Mouse (Mus musculus) small intestine, adult 2 months (tissue): ENCODE measurements around the gene Tanc2. TPM values are rescaled to one million over a fixed set of nuclear protein-coding genes. Genes with fewer than 3 reads are reported as not detected.
A peak's percentile ranks its signal among the peaks of the same experiment; 100 is the strongest.

ENCODE experiments used
- H3K27ac ChIP-seq: fragments of 200-500 bp; 2 replicates; pipeline ENCODE4 v1.5.1; 2012; ENCODE audit warnings: low read depth, low read length, control low read depth, inconsistent platforms; ENCODE audit not compliant: insufficient read depth
- H3K27me3 ChIP-seq: fragments of 200-500 bp; 2 replicates; pipeline ENCODE4 v1.6.1; 2012; ENCODE audit warnings: mild to moderate bottlenecking, moderate library complexity, low read length, inconsistent platforms; ENCODE audit not compliant: control insufficient read depth, insufficient read depth
- H3K36me3 ChIP-seq: fragments of 200-500 bp; 2 replicates; pipeline ENCODE4 v1.6.1; 2012; ENCODE audit warnings: mild to moderate bottlenecking, low read length, control low read depth, inconsistent platforms; ENCODE audit not compliant: control insufficient read depth, insufficient read depth
- H3K4me1 ChIP-seq: fragments of 200-500 bp; 2 replicates; pipeline ENCODE4 v1.6.1; 2012; ENCODE audit warnings: low read length, inconsistent platforms, mixed read lengths; ENCODE audit not compliant: control insufficient read depth, insufficient read depth, insufficient read length
- H3K4me3 ChIP-seq: fragments of 200-500 bp; 2 replicates; pipeline ENCODE4 v1.5.1; 2012; ENCODE audit warnings: low read depth, mild to moderate bottlenecking, control low read depth, inconsistent platforms, low read length, moderate library complexity
- CTCF ChIP-seq: fragments of 200-500 bp; IDR thresholded peaks from 2 replicates; pipeline ENCODE4 v1.5.1; 2012; ENCODE audit warnings: low read depth, mild to moderate bottlenecking, control low read depth, inconsistent platforms, low read length, moderate library complexity, mixed read lengths; ENCODE audit not compliant: insufficient replicate concordance, insufficient read length; ENCODE audit errors: extremely low read depth
- POLR2A ChIP-seq: fragments of 200-500 bp; IDR thresholded peaks from 2 replicates; pipeline ENCODE4 v1.6.1; 2012; ENCODE audit warnings: low read depth, mild to moderate bottlenecking, control low read depth, inconsistent platforms, low read length, moderate library complexity
- WGBS: fragments of 180-500 bp; shearing (Covaris S2); methylation state at CpG from one replicate; pipeline ENCODE4 v1.1.7; 2018; 5-methylcytosine and 5-hydroxymethylcytosine counted together
- polyA plus RNA-seq: library from polyadenylated mRNA; depleted of rRNA; stranded (reverse); fragments of >200 nt; gene quantifications from 2 replicates; pipeline ENCODE4 v1.2.3, GENCODE M21; 2012

Gene Tanc2
- polyA plus RNA-seq, 1 experiment: 2.1 TPM

GRCm38 (mm10) chr11:105944126-105944621 lies 354.4 kb downstream of the Tanc2 start:
- Histone ChIP-seq H3K36me3 (no peaks in the 10 kb centered on the region), H3K4me3 (peak overlapping the region; percentile 82), H3K4me1 (peaks cover 28% of the 10 kb centered on the region), H3K27me3 (no peaks in the 10 kb centered on the region), H3K27ac (peak overlapping the region; percentile 98)
- TF ChIP-seq POLR2A: 0 out of 2 replicates have a peak, but pooled peaks have one; percentile 37
- TF ChIP-seq CTCF: peak; percentile 68
- under 1% methylated on average over 52 of the region's 59 CpGs for WGBS

- H3K27ac ChIP-seq: peak overlapping the region; percentile 98
- no peaks in the 10 kb centered on the region for H3K36me3 ChIP-seq
- H3K4me3 ChIP-seq: peak overlapping the region; percentile 61
- TF ChIP-seq CTCF (no peak), POLR2A (peak; percentile 16; the same call in 1 of the 2 replicates)
- H3K27me3 ChIP-seq: no peaks in the 10 kb centered on the region
- 32% methylated on average over 16 of the region's 16 CpGs for WGBS
- H3K4me1 ChIP-seq: peaks cover 35% of the 10 kb centered on the region
Measured at GRCm38 (mm10) chr11:105944770-105945672, 355.2 kb downstream of the Tanc2 start.

GRCm38 (mm10) chr11:105946694-105947154 lies 356.9 kb downstream of the Tanc2 start:
- Histone ChIP-seq H3K4me1 (peaks cover 46% of the 10 kb centered on the region), H3K27ac (peak overlapping the region; percentile 98), H3K27me3 (no peaks in the 10 kb centered on the region), H3K4me3 (peak overlapping the region; percentile 31), H3K36me3 (no peaks in the 10 kb centered on the region)
- TF ChIP-seq CTCF (no peak), POLR2A (no peak)
- WGBS: 26% methylated on average over 11 of the region's 11 CpGs

- Histone ChIP-seq H3K27ac (peak overlapping the region; percentile 92), H3K4me3 (no peak overlapping the region), H3K36me3 (no peaks in the 10 kb centered on the region), H3K27me3 (no peaks in the 10 kb centered on the region), H3K4me1 (peaks cover 53% of the 10 kb centered on the region)
- TF ChIP-seq CTCF: no peak
- TF ChIP-seq POLR2A: no peak
- 52% methylated on average over 2 of the region's 2 CpGs for WGBS
Measured at GRCm38 (mm10) chr11:105948255-105948654, 358.5 kb downstream of the Tanc2 start.

GRCm38 (mm10) chr11:105950519-105950918 lies 360.7 kb downstream of the Tanc2 start:
- peak overlapping the region; percentile 89 for H3K27ac ChIP-seq
- WGBS: 29% methylated on average over 4 of the region's 4 CpGs

GRCm38 (mm10) chr11:105951601-105952044 lies 361.8 kb downstream of the Tanc2 start:
- no peaks in the 10 kb centered on the region for H3K36me3 ChIP-seq
- TF ChIP-seq POLR2A (no peak), CTCF (no peak)
- WGBS: 69% methylated on average over 3 of the region's 3 CpGs
- H3K4me3 ChIP-seq: no peak overlapping the region
- peaks cover 46% of the 10 kb centered on the region for H3K4me1 ChIP-seq
- H3K27ac ChIP-seq: peak overlapping the region; percentile 89; the same call in 1 of the 2 replicates
- H3K27me3 ChIP-seq: no peaks in the 10 kb centered on the region

More at GRCm38 (mm10) chr11:105950519-105950918, 360.7 kb downstream of the Tanc2 start:
- Histone ChIP-seq H3K4me3 (no peak overlapping the region), H3K4me1 (peaks cover 54% of the 10 kb centered on the region), H3K27me3 (no peaks in the 10 kb centered on the region), H3K36me3 (no peaks in the 10 kb centered on the region)
- TF ChIP-seq CTCF: no peak
- TF ChIP-seq POLR2A: no peak

GRCm38 (mm10) chr11:105952111-105952510 lies 362.3 kb downstream of the Tanc2 start:
- no peak overlapping the region for H3K4me3 ChIP-seq
- peak overlapping the region; percentile 89; the same call in 1 of the 2 replicates for H3K27ac ChIP-seq
- no peaks in the 10 kb centered on the region for H3K36me3 ChIP-seq
- 74% methylated on average over 9 of the region's 9 CpGs for WGBS
- peaks cover 43% of the 10 kb centered on the region for H3K4me1 ChIP-seq
- TF ChIP-seq POLR2A (no peak), CTCF (no peak)
- no peaks in the 10 kb centered on the region for H3K27me3 ChIP-seq
